Mouse (Mus musculus): Measurements from ENCODE around the gene Adgrb2. TPM values are rescaled to one million over a fixed set of nuclear protein-coding genes. Genes with fewer than 3 reads are reported as not detected.

Gene Adgrb2
- polyA plus RNA-seq, 1 experiment from 2014 or later, result 4.0 TPM

- H3K9ac ChIP-seq (ENCODE audit: low read depth, low read length), result no peak overlapping the region
- H3K27ac ChIP-seq (replicated peaks; ENCODE audit: low read depth, low read length), result no peak overlapping the region
- DNase-seq (ENCODE audit: low spot score) (peak; percentile 71), ATAC-seq (ENCODE audit: low read depth) (peak; percentile 70; the same call in 1 of the 2 replicates)
- H3K4me1 ChIP-seq (ENCODE audit: control insufficient read depth, insufficient read depth, low read length), result peaks cover 8% of the 10 kb centered on the region
- H3K4me2 ChIP-seq (ENCODE audit: low read depth, low read length), result no peak overlapping the region
- no peak overlapping the region for H3K4me3 ChIP-seq (ENCODE audit: low read depth, low read length)
- WGBS, result 43% methylated on average over 11 of the region's 13 CpGs
- H3K9me3 ChIP-seq (ENCODE audit: control insufficient read depth, low read length), result no peaks in the 10 kb centered on the region
- no peaks in the 10 kb centered on the region for H3K27me3 ChIP-seq (replicated peaks; ENCODE audit: control insufficient read depth, insufficient read depth, low read length)
- no peaks in the 10 kb centered on the region for H3K36me3 ChIP-seq (ENCODE audit: control insufficient read depth, insufficient read depth, low read length)
These were observed 17.4 kb upstream of the Adgrb2 start for GRCm38 (mm10) chr4:129967024-129968014.

- ATAC-seq (ENCODE audit: low read depth) (peak; percentile 56), DNase-seq (ENCODE audit: low spot score) (peak; percentile 30)
- Histone ChIP-seq H3K4me1 (ENCODE audit: control insufficient read depth, insufficient read depth, low read length) (peaks cover 8% of the 10 kb centered on the region), H3K4me3 (ENCODE audit: low read depth, low read length) (no peak overlapping the region), H3K27ac (replicated peaks; ENCODE audit: low read depth, low read length) (no peak overlapping the region), H3K36me3 (ENCODE audit: control insufficient read depth, insufficient read depth, low read length) (no peaks in the 10 kb centered on the region), H3K9me3 (ENCODE audit: control insufficient read depth, low read length) (no peaks in the 10 kb centered on the region), H3K27me3 (replicated peaks; ENCODE audit: control insufficient read depth, insufficient read depth, low read length) (0 out of 2 replicates have a peak, but pooled peaks cover 3% of the 10 kb centered on the region), H3K9ac (ENCODE audit: low read depth, low read length) (no peak overlapping the region), H3K4me2 (ENCODE audit: low read depth, low read length) (no peak overlapping the region)
- 48% methylated on average over 8 of the region's 8 CpGs for WGBS
These were observed 14.5 kb upstream of the Adgrb2 start for GRCm38 (mm10) chr4:129970168-129970567.

- Histone ChIP-seq H3K9ac (ENCODE audit: low read depth, low read length) (no peak overlapping the region), H3K27me3 (replicated peaks; ENCODE audit: control insufficient read depth, insufficient read depth, low read length) (0 out of 2 replicates have a peak, but pooled peaks cover 3% of the 10 kb centered on the region), H3K4me3 (ENCODE audit: low read depth, low read length) (no peak overlapping the region), H3K4me2 (ENCODE audit: low read depth, low read length) (no peak overlapping the region), H3K36me3 (ENCODE audit: control insufficient read depth, insufficient read depth, low read length) (no peaks in the 10 kb centered on the region), H3K9me3 (ENCODE audit: control insufficient read depth, low read length) (no peaks in the 10 kb centered on the region), H3K4me1 (ENCODE audit: control insufficient read depth, insufficient read depth, low read length) (peaks cover 8% of the 10 kb centered on the region), H3K27ac (replicated peaks; ENCODE audit: low read depth, low read length) (no peak overlapping the region)
- no peak for ATAC-seq (ENCODE audit: low read depth)
- 79% methylated on average over 11 of the region's 11 CpGs for WGBS
- DNase-seq (ENCODE audit: low spot score), result no peak
These were observed 13.8 kb upstream of the Adgrb2 start for GRCm38 (mm10) chr4:129970861-129971260.

GRCm38 (mm10) chr4:129971989-129972388, 12.7 kb upstream of the Adgrb2 start:
- H3K9me3 ChIP-seq (ENCODE audit: control insufficient read depth, low read length), result no peaks in the 10 kb centered on the region
- peaks cover 8% of the 10 kb centered on the region for H3K4me1 ChIP-seq (ENCODE audit: control insufficient read depth, insufficient read depth, low read length)
- no peaks in the 10 kb centered on the region for H3K36me3 ChIP-seq (ENCODE audit: control insufficient read depth, insufficient read depth, low read length)
- 27% methylated on average over 7 of the region's 7 CpGs for WGBS
- no peak overlapping the region for H3K27ac ChIP-seq (replicated peaks; ENCODE audit: low read depth, low read length)
- 0 out of 2 replicates have a peak, but pooled peaks cover 3% of the 10 kb centered on the region for H3K27me3 ChIP-seq (replicated peaks; ENCODE audit: control insufficient read depth, insufficient read depth, low read length)
- ATAC-seq (ENCODE audit: low read depth), result no peak
- DNase-seq (ENCODE audit: low spot score), result peak; percentile 48
- H3K9ac ChIP-seq (ENCODE audit: low read depth, low read length), result no peak overlapping the region
- no peak overlapping the region for H3K4me2 ChIP-seq (ENCODE audit: low read depth, low read length)
- no peak overlapping the region for H3K4me3 ChIP-seq (ENCODE audit: low read depth, low read length)

- H3K4me3 ChIP-seq (ENCODE audit: low read depth, low read length), result no peak overlapping the region
- DNase-seq (ENCODE audit: low spot score) (no peak), ATAC-seq (ENCODE audit: low read depth) (no peak)
- H3K9ac ChIP-seq (ENCODE audit: low read depth, low read length), result no peak overlapping the region
- 0 out of 2 replicates have a peak, but pooled peaks cover 3% of the 10 kb centered on the region for H3K27me3 ChIP-seq (replicated peaks; ENCODE audit: control insufficient read depth, insufficient read depth, low read length)
- 56% methylated on average over 9 of the region's 9 CpGs for whole genome bisulfite sequencing
- H3K36me3 ChIP-seq (ENCODE audit: control insufficient read depth, insufficient read depth, low read length), result no peaks in the 10 kb centered on the region
- H3K27ac ChIP-seq (replicated peaks; ENCODE audit: low read depth, low read length), result no peak overlapping the region
- H3K4me1 ChIP-seq (ENCODE audit: control insufficient read depth, insufficient read depth, low read length), result no peaks in the 10 kb centered on the region
- H3K4me2 ChIP-seq (ENCODE audit: low read depth, low read length), result no peak overlapping the region
- H3K9me3 ChIP-seq (ENCODE audit: control insufficient read depth, low read length), result no peaks in the 10 kb centered on the region
These were observed 10.4 kb upstream of the Adgrb2 start for GRCm38 (mm10) chr4:129974285-129974684.

GRCm38 (mm10) chr4:129977256-129977655, 7.4 kb upstream of the Adgrb2 start:
- H3K27me3 ChIP-seq (replicated peaks; ENCODE audit: control insufficient read depth, insufficient read depth, low read length), result 0 out of 2 replicates have a peak, but pooled peaks cover 7% of the 10 kb centered on the region
- H3K36me3 ChIP-seq (ENCODE audit: control insufficient read depth, insufficient read depth, low read length), result no peaks in the 10 kb centered on the region
- no peak overlapping the region for H3K27ac ChIP-seq (replicated peaks; ENCODE audit: low read depth, low read length)
- H3K9ac ChIP-seq (ENCODE audit: low read depth, low read length), result no peak overlapping the region
- no peaks in the 10 kb centered on the region for H3K9me3 ChIP-seq (ENCODE audit: control insufficient read depth, low read length)
- WGBS, result 58% methylated on average over 4 of the region's 4 CpGs
- DNase-seq (ENCODE audit: low spot score) (no peak), ATAC-seq (ENCODE audit: low read depth) (no peak)
- peaks cover 3% of the 10 kb centered on the region for H3K4me1 ChIP-seq (ENCODE audit: control insufficient read depth, insufficient read depth, low read length)
- no peak overlapping the region for H3K4me2 ChIP-seq (ENCODE audit: low read depth, low read length)
- H3K4me3 ChIP-seq (ENCODE audit: low read depth, low read length), result no peak overlapping the region

GRCm38 (mm10) chr4:129978227-129978626, 6.4 kb upstream of the Adgrb2 start:
- no peak for ATAC-seq (ENCODE audit: low read depth)
- H3K9ac ChIP-seq (ENCODE audit: low read depth, low read length), result no peak overlapping the region
- 65% methylated on average over 4 of the region's 4 CpGs for WGBS
- no peaks in the 10 kb centered on the region for H3K36me3 ChIP-seq (ENCODE audit: control insufficient read depth, insufficient read depth, low read length)
- DNase-seq (ENCODE audit: low spot score), result no peak
- H3K27me3 ChIP-seq (replicated peaks; ENCODE audit: control insufficient read depth, insufficient read depth, low read length), result peaks cover 13% of the 10 kb centered on the region; the same call in 1 of the 2 replicates
- H3K27ac ChIP-seq (replicated peaks; ENCODE audit: low read depth, low read length), result no peak overlapping the region
- no peak overlapping the region for H3K4me3 ChIP-seq (ENCODE audit: low read depth, low read length)
- H3K4me2 ChIP-seq (ENCODE audit: low read depth, low read length), result no peak overlapping the region
- peaks cover 12% of the 10 kb centered on the region for H3K4me1 ChIP-seq (ENCODE audit: control insufficient read depth, insufficient read depth, low read length)
- H3K9me3 ChIP-seq (ENCODE audit: control insufficient read depth, low read length), result no peaks in the 10 kb centered on the region

- 75% methylated on average over 3 of the region's 4 CpGs for WGBS
- H3K27me3 ChIP-seq (replicated peaks; ENCODE audit: control insufficient read depth, insufficient read depth, low read length), result peaks cover 13% of the 10 kb centered on the region; the same call in 1 of the 2 replicates
- no peak overlapping the region for H3K27ac ChIP-seq (replicated peaks; ENCODE audit: low read depth, low read length)
- peaks cover 17% of the 10 kb centered on the region for H3K4me1 ChIP-seq (ENCODE audit: control insufficient read depth, insufficient read depth, low read length)
- DNase-seq (ENCODE audit: low spot score) (no peak), ATAC-seq (ENCODE audit: low read depth) (no peak)
- no peaks in the 10 kb centered on the region for H3K9me3 ChIP-seq (ENCODE audit: control insufficient read depth, low read length)
- H3K36me3 ChIP-seq (ENCODE audit: control insufficient read depth, insufficient read depth, low read length), result no peaks in the 10 kb centered on the region
- H3K9ac ChIP-seq (ENCODE audit: low read depth, low read length), result no peak overlapping the region
- no peak overlapping the region for H3K4me3 ChIP-seq (ENCODE audit: low read depth, low read length)
- H3K4me2 ChIP-seq (ENCODE audit: low read depth, low read length), result no peak overlapping the region
These were observed 5.7 kb upstream of the Adgrb2 start for GRCm38 (mm10) chr4:129978930-129979329.
